Mouse (Mus musculus) midbrain, postnatal 0 days (tissue): ENCODE measurements around the gene Ptcd2. TPM values are rescaled to one million over a fixed set of nuclear protein-coding genes. Genes with fewer than 3 reads are reported as not detected.

ENCODE experiments used
- ATAC-seq: fragments of 200-750 bp; cut with Nextera tagmentation; 2 replicates; pipeline ENCODE4 v1.8.0; 2017; ENCODE audit warnings: moderate number of reproducible peaks, mild to moderate bottlenecking, moderate TSS enrichment, moderate library complexity; ENCODE audit not compliant: low FRiP score
- DNase-seq: peaks from one replicate; pipeline ENCODE4 v3.0.0-alpha.2; 2015; ENCODE audit warnings: low spot score
- H3K27ac ChIP-seq: fragments of 300-500 bp; sonication (generic); 2 replicates; pipeline ENCODE4 v1.5.1; 2014; ENCODE audit warnings: low read depth, mild to moderate bottlenecking, low read length, mixed read lengths
- H3K27me3 ChIP-seq: fragments of 300-500 bp; sonication (generic); 2 replicates; pipeline ENCODE4 v1.6.1; 2014; ENCODE audit warnings: low read length, control low read depth, mixed read lengths; ENCODE audit not compliant: insufficient read depth
- H3K36me3 ChIP-seq: fragments of 300-500 bp; sonication (generic); 2 replicates; pipeline ENCODE4 v1.6.1; 2014; ENCODE audit warnings: low read length, control low read depth, mixed read lengths; ENCODE audit not compliant: insufficient read depth
- H3K4me1 ChIP-seq: fragments of 300-500 bp; sonication (generic); 2 replicates; pipeline ENCODE4 v1.6.1; 2014; ENCODE audit warnings: mild to moderate bottlenecking, control low read depth, antibody characterized with exemption, low read length, mixed read lengths; ENCODE audit not compliant: insufficient read depth
- H3K4me2 ChIP-seq: fragments of 300-500 bp; sonication (generic); 2 replicates; pipeline ENCODE4 v1.6.1; 2014; ENCODE audit warnings: low read depth, mild to moderate bottlenecking, low read length, mixed read lengths; ENCODE audit not compliant: poor library complexity, severe bottlenecking
- H3K4me3 ChIP-seq: fragments of 300-500 bp; sonication (generic); 2 replicates; pipeline ENCODE4 v1.5.1; 2014; ENCODE audit warnings: low read depth, mild to moderate bottlenecking, low read length, moderate library complexity
- H3K9ac ChIP-seq: fragments of 300-500 bp; sonication (generic); replicated peaks from 2 replicates; pipeline ENCODE4 v1.6.1; 2014; ENCODE audit warnings: mild to moderate bottlenecking, low read length, moderate library complexity, mixed read lengths; ENCODE audit not compliant: poor library complexity, severe bottlenecking
- H3K9me3 ChIP-seq: fragments of 300-500 bp; sonication (generic); 2 replicates; pipeline ENCODE4 v1.6.1; 2016; ENCODE audit warnings: low read length, control low read depth
- CTCF ChIP-seq: IDR thresholded peaks from 2 replicates; pipeline ENCODE4 v1.5.1; 2016; ENCODE audit warnings: antibody characterized with exemption, mild to moderate bottlenecking
- WGBS: fragments of 180-500 bp; shearing (Covaris S2); extraction: QIAGEN DNeasy Blood & Tissue Kit; methylation state at CpG from one replicate; pipeline ENCODE4 v1.1.7; 2014; 5-methylcytosine and 5-hydroxymethylcytosine counted together
- polyA plus RNA-seq: library from polyadenylated mRNA; unstranded; fragments of >200 nt; fragmentation: Nextera tagmentation; extraction: Ambion mirVana; gene quantifications from 2 replicates; pipeline ENCODE4 v1.2.1, GENCODE M21; 2015
- total RNA-seq: library from RNA; depleted of rRNA; stranded (reverse); fragments of >200 nt; gene quantifications from 2 replicates; pipeline ENCODE4 v1.2.3, GENCODE M21; 2014; rRNA removed

Gene Ptcd2
- total and polyA plus RNA-seq, 2 experiments from 2014 or later: 41.8 to 51.5 TPM

GRCm38 (mm10) chr13:99282961-99283360, 61.5 kb downstream of the Ptcd2 start:
- DNase-seq: no peak
- no peak for TF ChIP-seq CTCF
- no peaks in the 10 kb centered on the region for H3K9me3 ChIP-seq
- no peaks in the 10 kb centered on the region for H3K27me3 ChIP-seq
- ATAC-seq: no peak
- no peak overlapping the region for H3K4me3 ChIP-seq
- H3K4me2 ChIP-seq: no peak overlapping the region
- H3K4me1 ChIP-seq: peaks cover 5% of the 10 kb centered on the region
- H3K27ac ChIP-seq: 0 out of 2 replicates have a peak overlapping the region, but pooled peaks have one; percentile 71
- WGBS: 69% methylated on average over 6 of the region's 6 CpGs
- H3K9ac ChIP-seq: no peak overlapping the region
- no peaks in the 10 kb centered on the region for H3K36me3 ChIP-seq

- H3K9ac ChIP-seq: no peak overlapping the region
- H3K4me2 ChIP-seq: no peak overlapping the region
Measured at GRCm38 (mm10) chr13:99279351-99279750, 65.2 kb downstream of the Ptcd2 start.

GRCm38 (mm10) chr13:99278511-99278910, 66.0 kb downstream of the Ptcd2 start:
- no peak overlapping the region for H3K4me2 ChIP-seq
- H3K9ac ChIP-seq: no peak overlapping the region
- DNase-seq (no peak), ATAC-seq (no peak)
- H3K27me3 ChIP-seq: no peaks in the 10 kb centered on the region
- no peak overlapping the region for H3K27ac ChIP-seq
- no peaks in the 10 kb centered on the region for H3K4me1 ChIP-seq
- TF ChIP-seq CTCF: no peak
- no peaks in the 10 kb centered on the region for H3K36me3 ChIP-seq
- H3K4me3 ChIP-seq: no peak overlapping the region
- 85% methylated on average over 6 of the region's 6 CpGs for WGBS
- no peaks in the 10 kb centered on the region for H3K9me3 ChIP-seq

More at GRCm38 (mm10) chr13:99279351-99279750, 65.2 kb downstream of the Ptcd2 start:
- DNase-seq (no peak), ATAC-seq (no peak)
- Histone ChIP-seq H3K36me3 (no peaks in the 10 kb centered on the region), H3K4me1 (no peaks in the 10 kb centered on the region), H3K9me3 (no peaks in the 10 kb centered on the region), H3K27ac (no peak overlapping the region), H3K4me3 (no peak overlapping the region), H3K27me3 (no peaks in the 10 kb centered on the region)
- 59% methylated on average over 10 of the region's 10 CpGs for WGBS
- no peak for TF ChIP-seq CTCF

- no peaks in the 10 kb centered on the region for H3K27me3 ChIP-seq
- TF ChIP-seq CTCF: no peak
- no peak for ATAC-seq
- no peak for DNase-seq
- H3K9ac ChIP-seq: no peak overlapping the region
- no peak overlapping the region for H3K4me3 ChIP-seq
- no peak overlapping the region for H3K27ac ChIP-seq
- WGBS: 100% methylated on average over 3 of the region's 3 CpGs
- no peaks in the 10 kb centered on the region for H3K9me3 ChIP-seq
- no peaks in the 10 kb centered on the region for H3K4me1 ChIP-seq
- H3K36me3 ChIP-seq: no peaks in the 10 kb centered on the region
- H3K4me2 ChIP-seq: no peak overlapping the region
Measured at GRCm38 (mm10) chr13:99277521-99277920, 67.0 kb downstream of the Ptcd2 start.

GRCm38 (mm10) chr13:99272046-99272445, 72.5 kb downstream of the Ptcd2 start:
- Histone ChIP-seq H3K9me3 (no peaks in the 10 kb centered on the region), H3K9ac (no peak overlapping the region), H3K36me3 (no peaks in the 10 kb centered on the region), H3K27ac (no peak overlapping the region), H3K4me3 (no peak overlapping the region), H3K4me1 (no peaks in the 10 kb centered on the region), H3K4me2 (no peak overlapping the region), H3K27me3 (no peaks in the 10 kb centered on the region)
- no peak for TF ChIP-seq CTCF
- WGBS: 96% methylated on average over 3 of the region's 3 CpGs
- ATAC-seq: no peak
- DNase-seq: no peak

Other genes with a start within 250 kb of the Ptcd2 start
- 1.9 TPM in 2 replicates for gene Zfp366, start 159.9 kb downstream of the Ptcd2 start, total RNA-seq
- 0.30 and 0.42 TPM in 2 replicates for gene Zfp366, start 159.9 kb downstream of the Ptcd2 start, polyA plus RNA-seq
- 19.6 and 21.9 TPM in 2 replicates for gene Mrps27, start 81 bp upstream of the Ptcd2 start, total RNA-seq
- gene Mrps27, start 81 bp upstream of the Ptcd2 start, polyA plus RNA-seq: 37.4 and 38.7 TPM in 2 replicates
- 913 and 940 TPM in 2 replicates for gene Map1b, start 171.8 kb upstream of the Ptcd2 start, total RNA-seq
- gene Map1b, start 171.8 kb upstream of the Ptcd2 start, polyA plus RNA-seq: 1,865 and 2,125 TPM in 2 replicates